Mouse (Mus musculus): ENCODE results near the gene Map2.

Gene Map2

DNA sequence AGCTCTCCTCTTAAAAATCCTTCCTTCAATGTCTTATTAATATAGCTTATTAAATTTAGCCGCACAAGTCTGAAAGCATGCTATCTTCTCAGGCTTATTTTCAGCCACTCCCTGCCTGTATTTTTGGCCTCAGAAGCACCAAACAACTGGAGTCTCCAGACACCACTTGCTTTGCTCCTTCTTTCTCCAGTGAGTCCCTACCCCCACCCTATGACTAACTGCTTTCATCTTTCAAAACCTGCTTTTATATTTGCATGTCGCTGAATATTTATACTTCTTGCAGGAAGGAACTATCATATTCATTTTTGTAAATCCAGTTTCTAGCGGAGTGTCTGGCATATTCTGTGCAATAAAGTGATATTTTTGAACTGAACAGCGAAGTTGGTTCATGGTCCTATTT, 21.6 kb downstream of the Map2 start:
- no peak for DNase-seq (ENCODE audit: low read depth, low spot score)

DNA sequence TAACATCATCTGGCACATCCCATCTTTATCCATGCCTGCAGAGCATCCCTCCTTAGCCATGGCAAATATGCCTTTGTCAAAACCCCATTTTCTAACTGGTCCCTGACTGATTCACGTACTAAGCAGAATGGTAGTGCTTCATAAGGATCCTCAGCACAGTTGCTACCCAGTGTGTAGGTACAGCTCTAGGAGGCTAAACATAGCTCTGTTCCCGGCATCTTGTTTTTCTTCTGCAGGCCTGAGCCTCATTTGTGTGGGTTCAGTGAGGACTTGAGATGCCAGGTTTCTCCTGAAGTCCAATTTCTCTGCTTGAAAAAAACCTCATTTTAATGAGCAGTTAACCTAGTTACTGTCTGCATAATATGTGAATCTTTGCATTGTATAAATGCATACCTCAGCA, 30.4 kb downstream of the Map2 start:
- DNase-seq (ENCODE audit: low read depth, low spot score) = no peak

DNA sequence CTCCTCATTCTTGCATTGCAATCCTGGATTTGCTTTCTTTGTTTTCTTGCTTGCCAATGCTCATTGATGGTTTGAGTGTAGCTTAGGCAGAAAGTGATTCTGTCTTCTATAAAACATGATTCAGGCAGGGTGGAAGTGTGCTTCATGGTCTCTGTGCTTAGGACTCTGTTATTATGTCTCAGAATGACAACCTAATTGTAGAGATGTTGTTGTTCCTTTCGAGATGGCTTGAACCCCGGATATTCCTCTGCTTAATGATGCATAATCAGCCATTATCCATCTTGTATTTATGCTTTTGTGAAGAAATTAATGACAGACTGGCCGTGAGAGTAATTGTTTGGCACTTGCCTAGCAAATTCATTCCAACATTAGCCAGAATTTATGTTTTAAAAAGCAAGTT, 31.8 kb downstream of the Map2 start:
- DNase-seq (ENCODE audit: low read depth, low spot score) = no peak

DNA sequence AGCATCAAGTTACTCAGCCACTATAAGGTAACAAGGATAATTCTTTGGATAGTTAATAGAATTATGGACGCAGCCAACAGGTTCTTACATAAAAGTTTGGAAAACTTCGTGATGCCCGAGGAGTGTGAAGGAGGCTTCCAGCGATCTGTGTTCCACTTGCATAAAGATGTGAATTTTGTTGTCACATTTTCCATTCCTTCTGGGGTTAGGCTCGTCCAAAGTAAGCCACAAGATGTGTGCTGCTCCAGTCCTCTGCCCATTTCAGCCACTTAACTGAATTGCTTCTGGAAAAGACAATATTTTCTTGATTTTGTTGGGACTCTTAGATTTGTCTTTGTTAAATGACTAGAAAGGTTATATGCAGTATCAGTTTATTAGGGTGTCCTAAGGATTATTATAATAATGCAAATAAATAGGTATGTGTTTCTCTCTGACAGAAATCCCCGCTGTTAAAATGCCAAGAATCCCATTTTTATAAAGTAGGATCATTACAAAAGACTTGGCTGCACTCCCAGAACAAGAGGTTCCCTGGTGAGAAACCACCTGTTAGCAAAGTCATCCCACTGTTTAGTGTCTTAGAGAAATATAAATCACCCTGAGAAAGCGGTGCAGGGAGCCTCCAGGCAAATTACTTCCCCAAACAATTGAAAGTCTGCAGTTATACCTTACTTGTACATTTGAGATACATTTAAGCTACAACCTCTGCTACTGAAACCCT, 36.2 kb downstream of the Map2 start:
- no peak for DNase-seq (ENCODE audit: low read depth, low spot score)

DNA sequence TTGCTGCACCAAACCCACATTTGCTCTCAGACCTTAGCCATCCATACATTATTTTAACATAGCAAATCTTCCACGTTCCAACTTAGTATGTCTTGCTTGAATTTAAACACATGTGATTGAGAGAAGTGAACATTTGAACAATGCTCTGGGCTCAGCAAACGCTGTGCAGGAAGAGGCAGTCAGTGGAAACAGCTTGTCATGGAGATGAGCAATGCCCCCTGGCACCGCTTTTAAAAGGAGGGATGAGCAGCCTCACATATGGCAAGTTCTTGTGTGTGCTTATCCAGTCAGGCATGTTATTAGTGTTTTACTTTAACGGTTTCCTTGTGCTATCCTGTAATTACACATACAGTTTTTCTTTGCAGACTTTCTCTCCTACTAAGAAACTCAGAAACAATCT, 46.4 kb downstream of the Map2 start:
- no peak for DNase-seq (ENCODE audit: low read depth, low spot score)

DNA sequence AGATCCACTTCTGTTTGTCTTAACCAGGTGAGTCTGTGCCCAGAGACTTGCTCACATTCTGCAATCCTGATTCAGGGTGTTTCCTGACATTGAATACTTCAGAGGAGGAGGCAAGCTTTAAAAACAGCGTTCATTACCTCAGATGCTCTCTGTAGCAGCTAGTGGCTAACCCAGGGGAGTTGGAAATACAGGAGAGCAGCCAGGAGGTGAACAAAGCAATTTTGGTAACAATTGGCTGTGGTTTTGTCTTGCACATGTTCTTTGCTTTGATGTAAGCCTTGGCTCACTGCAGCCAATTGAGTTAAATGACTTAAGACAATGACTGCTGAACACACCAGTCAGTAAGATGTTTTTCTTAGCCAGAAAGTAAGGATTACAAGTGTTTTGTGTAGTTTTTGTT, 48.3 kb downstream of the Map2 start:
- no peak for DNase-seq (ENCODE audit: low read depth, low spot score)

DNA sequence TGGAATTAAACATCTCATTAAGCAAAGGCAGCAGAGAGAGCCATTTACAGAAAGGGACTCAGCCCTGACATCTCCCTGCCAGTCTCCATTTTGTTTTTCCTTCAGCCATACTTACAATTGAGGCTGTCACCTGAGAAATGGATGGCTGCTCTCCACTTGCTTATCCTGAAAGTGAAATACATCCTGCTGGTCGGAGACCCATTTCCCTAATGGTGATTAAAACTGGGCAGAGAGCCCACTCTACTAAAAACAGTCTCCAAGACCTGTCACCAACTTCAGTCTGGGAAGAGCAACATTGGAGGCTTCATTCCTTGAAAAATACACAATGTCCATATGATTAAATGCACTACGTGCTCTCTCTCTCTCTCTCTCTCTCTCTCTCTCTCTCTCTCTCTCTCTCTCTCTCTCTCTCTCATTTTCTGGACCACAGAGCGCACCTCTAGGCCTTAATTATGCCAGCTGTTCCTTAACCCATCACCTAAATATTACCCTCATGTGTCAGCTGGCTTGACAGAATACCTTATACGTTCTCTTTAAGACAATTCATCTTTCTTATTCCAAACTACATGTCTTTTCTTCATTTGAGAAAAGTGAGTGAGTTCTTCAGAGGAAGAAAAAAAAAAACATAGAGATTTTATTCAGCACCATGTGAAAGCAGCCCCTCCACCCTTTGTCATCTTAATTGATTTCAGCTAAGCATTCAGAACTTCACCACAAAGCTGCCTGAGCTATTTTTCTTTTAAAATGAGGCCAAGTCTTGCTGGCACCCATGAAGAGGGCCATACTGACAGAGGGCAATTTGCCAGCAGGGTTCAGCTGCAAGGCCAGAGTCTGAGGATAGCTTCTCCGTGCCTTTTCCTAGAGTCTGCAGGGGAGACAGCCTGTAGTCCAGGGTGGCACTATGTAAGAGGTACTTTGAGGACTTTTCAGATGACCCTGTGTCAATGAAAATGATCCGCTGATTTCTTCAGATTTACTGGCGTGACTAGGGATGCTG, 51.6 kb downstream of the Map2 start:
- DNase-seq (ENCODE audit: low read depth, low spot score) = no peak

DNA sequence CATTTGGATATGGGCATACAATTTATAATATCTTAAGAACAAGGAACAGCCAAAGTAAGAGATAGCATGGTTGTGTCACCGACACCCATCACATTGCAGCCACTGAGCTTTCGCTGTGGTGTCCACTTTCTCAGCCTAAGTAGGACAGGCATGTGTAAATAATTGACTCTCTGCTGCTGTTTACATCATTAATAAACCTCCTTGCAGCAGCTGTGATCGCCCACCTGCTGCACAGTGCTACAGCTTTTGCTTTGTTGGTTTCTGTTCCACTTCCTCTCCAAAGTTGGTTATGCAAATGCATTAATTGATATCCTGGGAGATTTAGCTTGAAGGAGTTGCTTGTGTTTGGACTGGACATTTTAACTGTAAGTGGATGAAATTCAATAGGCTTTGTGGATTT, 53.1 kb downstream of the Map2 start:
- peak; percentile 84 for DNase-seq (ENCODE audit: low read depth, low spot score)

DNA sequence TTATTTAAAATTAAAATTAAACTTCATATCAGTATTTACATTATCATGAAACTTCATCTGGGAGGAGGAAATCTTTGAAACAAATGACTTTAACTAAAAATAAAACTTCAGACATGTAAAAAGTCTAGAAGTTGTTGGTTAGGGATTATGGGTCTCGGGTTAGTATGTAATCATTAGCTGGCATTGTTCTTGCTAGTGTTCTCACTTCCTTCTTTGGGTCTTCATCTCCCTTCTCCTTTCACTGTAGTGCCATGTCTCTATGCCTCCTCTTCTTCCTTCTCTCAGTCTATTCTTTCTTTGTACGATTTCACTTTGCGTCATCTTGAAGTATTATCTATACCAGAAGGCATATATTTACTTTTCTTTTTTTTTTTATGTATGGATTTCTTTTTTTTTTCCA, 55.3 kb downstream of the Map2 start:
- peak; percentile 24 for DNase-seq (ENCODE audit: low read depth, low spot score)

DNA sequence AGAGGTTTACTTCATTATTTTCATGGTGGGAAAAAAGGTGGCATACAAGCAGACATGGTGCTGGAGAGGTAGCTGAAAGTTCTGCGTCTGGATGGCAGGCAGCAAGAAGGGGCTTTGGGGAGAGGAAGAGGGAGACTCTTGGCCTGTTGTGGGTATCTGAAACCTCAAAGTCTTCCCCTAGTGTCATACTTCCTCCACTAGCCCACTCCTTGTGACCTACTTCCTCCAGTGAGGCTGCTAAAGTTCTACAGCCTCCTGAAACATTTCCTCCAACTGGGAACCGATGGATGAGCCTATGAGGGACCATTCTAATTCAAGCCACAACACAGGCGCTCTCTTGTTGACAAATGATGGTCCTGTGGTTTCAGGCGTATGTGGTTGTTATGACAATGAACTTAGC, 56.9 kb downstream of the Map2 start:
- DNase-seq (ENCODE audit: low read depth, low spot score) = no peak

DNA sequence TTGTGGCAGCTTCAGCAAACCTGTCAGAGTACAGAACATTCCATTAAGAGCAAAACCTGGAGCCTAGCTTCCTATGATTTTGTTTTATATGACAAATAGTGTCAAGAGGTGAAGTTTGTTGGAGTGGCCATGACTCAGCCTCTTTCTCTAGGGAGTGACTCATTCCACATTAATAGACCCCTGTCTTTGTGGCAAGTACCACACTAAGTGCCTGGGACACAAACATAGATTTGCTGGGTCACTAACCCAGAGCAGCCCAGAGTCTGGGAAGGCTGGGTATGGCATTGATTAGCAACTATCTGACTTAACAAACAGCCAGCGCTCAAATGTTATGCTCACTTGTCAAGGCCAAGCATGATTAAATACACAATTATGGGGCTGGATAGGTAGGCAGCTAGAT, 69.8 kb downstream of the Map2 start:
- DNase-seq (ENCODE audit: low read depth, low spot score) = no peak

DNA sequence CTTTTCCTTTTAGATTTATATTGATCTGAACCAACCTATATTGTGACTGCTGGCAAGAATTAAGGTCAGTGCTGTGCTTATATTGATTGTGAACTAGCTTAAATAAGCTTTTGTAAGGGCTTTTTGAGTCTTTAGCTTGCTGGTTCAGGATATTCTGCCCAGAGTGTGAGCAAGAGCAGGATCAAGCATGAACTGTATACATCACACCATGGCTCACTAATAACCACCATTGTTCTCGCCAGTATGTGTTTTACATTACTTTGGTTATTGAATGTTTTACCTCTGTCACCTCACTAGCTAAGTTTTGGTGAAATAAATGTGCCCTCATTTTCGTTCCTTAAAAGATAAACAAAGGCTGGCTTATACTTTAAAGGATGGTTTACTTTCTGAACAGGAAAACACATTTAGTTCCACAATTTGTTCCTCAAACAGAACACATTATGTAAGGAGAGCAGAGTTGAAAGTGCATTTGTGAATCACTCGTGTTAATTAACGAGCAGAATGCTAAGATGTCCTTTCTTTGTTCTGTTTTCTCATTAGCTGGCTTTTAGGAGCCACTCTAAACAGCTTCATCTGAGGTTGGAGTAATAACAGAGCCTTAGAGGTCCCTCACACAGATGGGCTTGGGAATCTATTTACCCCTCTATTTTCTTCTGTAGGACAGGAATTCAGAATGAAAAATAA, 76.7 kb downstream of the Map2 start:
- no peak for DNase-seq (ENCODE audit: low read depth, low spot score)

DNA sequence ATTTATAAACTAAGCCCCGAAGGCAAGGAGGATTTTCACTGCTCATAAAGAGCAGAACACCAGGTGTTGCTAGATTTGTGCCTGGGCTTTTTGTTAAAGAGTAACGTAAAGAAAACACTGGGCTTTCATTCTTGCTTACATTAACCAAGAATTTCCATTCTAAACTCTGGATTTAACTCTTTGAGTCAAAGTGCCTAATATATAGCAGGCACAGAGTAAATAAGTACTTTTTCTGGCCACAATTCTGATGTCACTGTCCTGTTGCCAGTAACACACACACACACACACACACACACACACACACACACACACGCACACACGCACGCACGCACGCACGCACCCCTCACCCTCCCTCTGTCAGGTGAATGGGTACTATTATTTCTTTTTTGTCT, 77.3 kb downstream of the Map2 start:
- no peak for DNase-seq (ENCODE audit: low read depth, low spot score)

DNA sequence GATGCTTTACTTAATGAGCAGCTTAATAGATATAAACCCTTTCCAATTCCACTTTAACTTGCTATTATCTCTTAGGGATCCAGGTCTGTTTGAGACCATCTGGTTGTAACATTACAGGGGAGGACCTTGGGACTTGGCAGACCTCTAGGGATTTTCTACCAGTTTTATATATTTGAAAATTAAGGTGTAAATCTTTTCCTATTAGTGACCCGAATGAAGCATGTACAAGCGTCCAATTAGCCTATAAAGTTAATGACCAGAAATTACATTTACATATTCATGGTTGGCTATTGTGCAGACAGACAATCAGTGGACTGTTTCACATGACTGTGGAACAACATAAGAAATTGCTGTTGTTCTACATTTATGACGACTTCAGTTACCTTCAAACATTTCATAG, 88.1 kb downstream of the Map2 start:
- no peak for DNase-seq (ENCODE audit: low read depth, low spot score)

DNA sequence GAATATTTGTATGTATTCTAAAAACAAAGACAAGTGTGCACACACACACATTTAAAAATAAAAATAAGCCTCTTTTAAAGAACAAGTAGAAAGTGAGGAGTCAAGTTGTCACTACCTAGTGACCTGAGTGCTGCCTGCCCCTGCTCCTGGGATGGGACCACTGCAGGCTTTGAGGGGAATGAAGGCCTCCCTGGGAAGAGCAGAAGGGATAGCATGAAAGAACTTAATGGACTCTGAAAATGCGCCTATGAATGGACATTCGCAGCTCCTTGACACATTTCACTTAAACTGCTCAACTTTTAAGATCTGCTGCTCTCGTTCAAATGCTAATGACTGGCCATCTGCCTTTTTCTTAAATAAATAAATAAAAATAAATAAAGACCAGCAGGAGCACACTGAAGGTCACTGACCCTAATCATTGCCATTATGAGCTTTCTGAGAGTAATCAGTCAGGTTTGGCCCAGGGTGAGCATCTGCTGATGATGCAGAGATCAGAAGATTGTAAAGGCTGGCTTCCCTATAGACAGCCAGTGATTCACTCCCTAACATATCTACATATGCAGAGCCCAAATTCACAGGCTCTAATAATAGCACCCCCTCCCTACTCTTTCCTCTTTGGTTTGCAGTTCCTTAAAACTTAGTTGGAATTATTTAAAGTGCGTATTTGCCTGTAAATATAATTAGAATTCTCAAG, 91.3 kb downstream of the Map2 start:
- DNase-seq (ENCODE audit: low read depth, low spot score) = no peak

DNA sequence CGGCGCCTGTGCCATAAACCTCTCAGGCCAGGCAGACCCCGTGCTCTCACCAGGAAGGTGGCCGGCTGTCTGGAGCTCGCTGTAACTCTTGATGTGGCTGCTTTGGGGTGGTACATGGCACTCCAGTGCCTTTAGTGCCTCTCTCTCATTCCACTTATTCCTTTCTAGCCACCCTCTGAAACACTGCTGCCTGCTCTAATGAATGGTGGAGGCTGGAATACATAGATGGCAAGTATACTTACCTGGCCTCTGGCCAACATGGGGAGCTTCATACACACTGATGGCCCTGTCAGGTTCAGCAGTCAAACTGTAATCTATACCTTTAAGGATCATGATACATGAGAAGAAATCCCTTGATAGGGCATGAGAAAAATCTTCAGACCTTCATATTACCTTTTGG, 102.6 kb downstream of the Map2 start:
- DNase-seq (ENCODE audit: low read depth, low spot score) = no peak

DNA sequence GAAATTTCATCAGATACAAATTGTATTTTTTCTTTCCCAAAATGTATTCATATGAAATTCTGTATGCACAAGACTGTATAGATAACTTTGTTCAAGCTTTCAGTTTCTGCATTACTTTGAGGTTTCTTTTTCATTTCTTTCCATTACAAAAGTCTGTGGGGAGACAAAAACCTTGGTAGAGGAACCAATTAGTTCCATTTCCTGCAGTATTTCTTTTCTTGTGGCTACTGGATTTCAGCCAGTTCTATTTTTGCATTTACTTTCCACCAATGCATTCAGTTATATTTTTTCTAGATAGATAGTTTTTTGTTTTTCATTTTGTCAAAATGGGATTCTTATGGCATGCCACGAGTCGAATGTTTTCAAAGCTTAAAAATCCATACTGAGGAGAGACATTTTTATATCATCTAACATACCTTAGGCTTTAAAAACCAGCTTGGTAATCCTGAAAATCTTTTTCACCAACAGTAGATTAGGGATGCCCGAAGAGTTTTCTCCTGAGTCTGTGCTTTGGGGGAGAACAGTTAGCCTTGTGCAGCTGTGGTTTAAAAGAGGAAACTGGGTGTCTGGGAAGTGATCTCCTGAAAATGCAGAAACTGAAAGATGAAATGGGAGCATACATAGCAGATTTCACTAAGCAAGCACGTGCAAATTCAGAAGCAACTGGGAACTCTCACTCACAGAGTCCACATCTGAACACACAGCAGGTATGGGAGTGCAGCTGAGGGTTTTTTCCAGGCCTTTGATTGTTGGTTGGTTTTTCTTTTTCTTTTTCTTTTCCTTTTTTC, 104.3 kb downstream of the Map2 start:
- DNase-seq (ENCODE audit: low read depth, low spot score) = no peak

DNA sequence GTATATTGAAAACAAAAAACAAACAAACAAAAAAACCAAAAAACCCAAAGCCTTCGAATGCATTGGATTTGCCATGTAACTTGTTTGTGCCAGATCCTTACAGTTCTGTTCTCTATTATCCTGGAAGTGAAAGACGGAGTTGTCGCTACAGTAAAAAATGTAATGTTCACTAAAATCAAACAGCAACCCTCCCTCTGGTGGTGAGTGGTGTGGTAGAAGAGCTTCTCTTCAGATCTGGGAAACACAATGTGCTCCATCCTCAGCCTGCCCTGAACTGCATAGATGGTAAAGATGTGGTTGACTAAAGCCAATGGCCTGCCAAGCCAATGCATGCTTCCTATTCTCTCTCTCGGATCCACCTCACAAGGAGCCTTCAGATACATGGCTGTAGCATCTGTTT, 105.1 kb downstream of the Map2 start:
- DNase-seq (ENCODE audit: low read depth, low spot score) = no peak

DNA sequence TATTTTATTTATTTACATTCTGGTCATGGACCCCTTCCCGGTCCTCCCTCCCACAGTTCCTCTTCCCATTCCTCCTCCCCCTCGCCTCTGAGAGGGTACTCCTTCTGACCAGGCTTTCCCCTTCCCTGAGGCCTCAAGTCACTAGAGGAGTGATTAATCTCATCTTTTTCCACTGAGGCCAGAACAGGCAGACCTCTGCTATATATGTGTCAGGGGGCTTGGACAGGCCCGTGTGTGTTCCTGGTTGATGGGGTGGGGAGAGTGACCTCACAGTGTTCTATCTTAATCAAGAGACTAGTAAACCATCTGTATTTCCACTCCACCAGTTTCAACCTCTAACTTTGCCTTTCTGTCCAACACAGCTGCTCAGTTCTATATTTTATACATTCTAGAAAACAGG, 107.4 kb downstream of the Map2 start:
- no peak for DNase-seq (ENCODE audit: low read depth, low spot score)

DNA sequence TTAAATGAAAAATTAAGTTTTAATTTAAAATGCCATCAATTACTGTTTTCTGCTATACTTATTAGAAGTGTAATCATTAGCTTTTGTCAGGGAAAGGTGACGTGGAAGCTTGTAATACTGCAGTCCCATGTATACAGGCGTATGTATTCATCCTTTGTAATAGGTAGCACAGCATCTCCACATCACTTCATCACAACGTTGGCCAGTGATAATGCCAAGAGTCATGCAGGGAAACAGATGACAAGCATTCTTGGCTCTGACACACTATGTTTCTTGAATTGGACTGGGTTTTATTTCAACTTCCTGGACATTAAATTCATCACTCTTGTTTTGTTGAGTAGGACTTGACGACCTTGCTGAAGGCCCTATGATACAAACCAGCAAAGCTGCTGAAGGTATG, 113.9 kb downstream of the Map2 start:
- DNase-seq (ENCODE audit: low read depth, low spot score) = no peak
